Mouse (Mus musculus): ENCODE measurements around the gene Cip2a. TPM values are rescaled to one million over a fixed set of nuclear protein-coding genes. Genes with fewer than 3 reads are reported as not detected.
A peak's percentile ranks its signal among the peaks of the same experiment; 100 is the strongest.

Gene Cip2a
- polyA plus RNA-seq, 1 experiment: 4.6 TPM

DNA sequence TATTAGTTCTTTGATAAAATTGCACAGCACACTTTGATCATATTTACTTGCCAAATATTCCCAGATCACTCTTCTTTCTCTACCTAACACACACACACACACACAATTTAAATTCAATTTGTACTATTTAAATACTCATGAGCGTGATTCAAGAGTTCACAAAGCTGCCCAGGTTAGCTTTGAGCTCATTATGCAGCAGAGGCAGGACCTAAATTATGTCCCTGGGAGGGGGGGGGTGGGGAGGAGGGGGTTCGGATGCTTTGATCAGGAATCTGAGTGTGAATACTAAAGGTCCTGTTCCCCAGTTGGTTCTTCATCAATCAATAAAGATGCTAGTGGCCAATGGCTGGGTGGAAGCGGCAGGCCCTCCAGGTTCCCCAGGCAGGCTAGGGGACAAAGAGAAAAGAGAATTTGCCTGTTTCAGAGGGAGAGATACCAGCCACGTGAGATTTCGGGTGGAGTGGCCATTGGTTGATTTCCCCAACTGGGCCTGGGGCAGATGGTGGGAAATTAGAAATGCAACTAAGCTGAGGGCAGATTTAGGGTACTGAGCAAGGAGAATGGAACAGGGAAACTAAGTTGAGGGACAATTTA lies 8.9 kb upstream of the Cip2a start:
- Histone ChIP-seq H3K4me2 (ENCODE audit: low read depth) (no peak overlapping the region), H3K27me3 (ENCODE audit: control insufficient read depth, insufficient read depth, insufficient read length) (no peaks in the 10 kb centered on the region), H3ac (ENCODE audit: control insufficient read depth, insufficient read length) (no peak overlapping the region), H3K4me3 (no peak overlapping the region), H3K36me3 (ENCODE audit: control insufficient read depth, insufficient read depth) (peaks cover 3% of the 10 kb centered on the region), H3K79me2 (ENCODE audit: control insufficient read depth, insufficient read depth) (peaks cover 8% of the 10 kb centered on the region)
- no peak for TF ChIP-seq E2F4 (IDR thresholded peaks at IDR 0.05; ENCODE audit: insufficient read depth)
- no peak for TF ChIP-seq CEBPB (IDR thresholded peaks at IDR 0.05; ENCODE audit: insufficient read depth, poor library complexity, severe bottlenecking)
- TF ChIP-seq MYOD1 (IDR thresholded peaks at IDR 0.05; ENCODE audit: control insufficient read depth in 1 of 3, insufficient read length in 2 of 3, low read depth in 2 of 3): no peak
- no peak for TF ChIP-seq MAX (IDR thresholded peaks at IDR 0.05; ENCODE audit: low read depth)
- TF ChIP-seq POLR2AphosphoS2 (IDR thresholded peaks at IDR 0.05; ENCODE audit: insufficient read length, low read depth): no peak
- no peak for TF ChIP-seq REST (IDR thresholded peaks at IDR 0.05; ENCODE audit: insufficient read depth, insufficient read length)
- TF ChIP-seq SRF (IDR thresholded peaks at IDR 0.05; ENCODE audit: control insufficient read depth, insufficient read length, low read depth): no peak
- no peak for TF ChIP-seq POLR2A (IDR thresholded peaks at IDR 0.05; ENCODE audit: insufficient read length, low read depth)
- TF ChIP-seq MYOG (IDR thresholded peaks at IDR 0.05; ENCODE audit: control insufficient read depth in 1 of 3, insufficient read depth in 1 of 3, insufficient read length in 2 of 3, low read depth in 2 of 3): no peak
- TF ChIP-seq TCF3 (IDR thresholded peaks at IDR 0.05; ENCODE audit: insufficient read length, low read depth): no peak
- TF ChIP-seq USF1 (IDR thresholded peaks at IDR 0.05; ENCODE audit: low read depth): no peak
- TF ChIP-seq TCF12 (IDR thresholded peaks at IDR 0.05; ENCODE audit: insufficient read depth, poor library complexity, severe bottlenecking): no peak

DNA sequence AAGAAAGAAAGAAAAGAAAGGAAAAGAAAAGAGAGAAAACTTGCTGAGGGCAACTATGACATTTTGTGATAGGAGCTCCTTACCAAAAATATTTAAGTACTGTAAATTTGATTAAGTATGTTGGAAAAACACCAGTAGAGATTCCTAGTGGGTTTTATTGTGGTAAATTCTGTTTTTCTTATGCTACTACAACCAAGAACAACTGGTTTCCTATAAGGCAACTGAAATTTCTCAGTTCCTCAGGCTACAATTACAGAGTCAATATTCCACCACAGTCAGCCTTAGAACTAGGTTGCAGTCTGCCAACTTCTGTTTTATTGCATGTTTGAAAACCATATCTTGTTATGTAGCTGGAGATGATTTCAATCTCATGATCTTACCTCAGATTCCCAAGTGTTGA lies 4.3 kb upstream of the Cip2a start:
- no peak overlapping the region for H3K4me3 ChIP-seq
- H3K36me3 ChIP-seq (ENCODE audit: control insufficient read depth, insufficient read depth): no peaks in the 10 kb centered on the region
- TF ChIP-seq REST (IDR thresholded peaks at IDR 0.05; ENCODE audit: insufficient read depth, insufficient read length): no peak
- no peak for TF ChIP-seq SRF (IDR thresholded peaks at IDR 0.05; ENCODE audit: control insufficient read depth, insufficient read length, low read depth)
- TF ChIP-seq CEBPB (IDR thresholded peaks at IDR 0.05; ENCODE audit: insufficient read depth, poor library complexity, severe bottlenecking): no peak
- TF ChIP-seq MAX (IDR thresholded peaks at IDR 0.05; ENCODE audit: low read depth): no peak
- TF ChIP-seq MYOG (IDR thresholded peaks at IDR 0.05; ENCODE audit: control insufficient read depth in 1 of 3, insufficient read depth in 1 of 3, insufficient read length in 2 of 3, low read depth in 2 of 3): no peak
- TF ChIP-seq POLR2A (IDR thresholded peaks at IDR 0.05; ENCODE audit: insufficient read length, low read depth): no peak
- TF ChIP-seq POLR2AphosphoS2 (IDR thresholded peaks at IDR 0.05; ENCODE audit: insufficient read length, low read depth): no peak
- TF ChIP-seq USF1 (IDR thresholded peaks at IDR 0.05; ENCODE audit: low read depth): no peak
- no peak for TF ChIP-seq TCF3 (IDR thresholded peaks at IDR 0.05; ENCODE audit: insufficient read length, low read depth)
- no peak for TF ChIP-seq MYOD1 (IDR thresholded peaks at IDR 0.05; ENCODE audit: control insufficient read depth in 1 of 3, insufficient read length in 2 of 3, low read depth in 2 of 3)
- no peak for TF ChIP-seq TCF12 (IDR thresholded peaks at IDR 0.05; ENCODE audit: insufficient read depth, poor library complexity, severe bottlenecking)
- TF ChIP-seq E2F4 (IDR thresholded peaks at IDR 0.05; ENCODE audit: insufficient read depth): no peak
- H3K79me2 ChIP-seq (ENCODE audit: control insufficient read depth, insufficient read depth): peaks cover 38% of the 10 kb centered on the region
- no peak overlapping the region for H3ac ChIP-seq (ENCODE audit: control insufficient read depth, insufficient read length)
- H3K27me3 ChIP-seq (ENCODE audit: control insufficient read depth, insufficient read depth, insufficient read length): no peaks in the 10 kb centered on the region
- H3K4me2 ChIP-seq (ENCODE audit: low read depth): no peak overlapping the region

DNA sequence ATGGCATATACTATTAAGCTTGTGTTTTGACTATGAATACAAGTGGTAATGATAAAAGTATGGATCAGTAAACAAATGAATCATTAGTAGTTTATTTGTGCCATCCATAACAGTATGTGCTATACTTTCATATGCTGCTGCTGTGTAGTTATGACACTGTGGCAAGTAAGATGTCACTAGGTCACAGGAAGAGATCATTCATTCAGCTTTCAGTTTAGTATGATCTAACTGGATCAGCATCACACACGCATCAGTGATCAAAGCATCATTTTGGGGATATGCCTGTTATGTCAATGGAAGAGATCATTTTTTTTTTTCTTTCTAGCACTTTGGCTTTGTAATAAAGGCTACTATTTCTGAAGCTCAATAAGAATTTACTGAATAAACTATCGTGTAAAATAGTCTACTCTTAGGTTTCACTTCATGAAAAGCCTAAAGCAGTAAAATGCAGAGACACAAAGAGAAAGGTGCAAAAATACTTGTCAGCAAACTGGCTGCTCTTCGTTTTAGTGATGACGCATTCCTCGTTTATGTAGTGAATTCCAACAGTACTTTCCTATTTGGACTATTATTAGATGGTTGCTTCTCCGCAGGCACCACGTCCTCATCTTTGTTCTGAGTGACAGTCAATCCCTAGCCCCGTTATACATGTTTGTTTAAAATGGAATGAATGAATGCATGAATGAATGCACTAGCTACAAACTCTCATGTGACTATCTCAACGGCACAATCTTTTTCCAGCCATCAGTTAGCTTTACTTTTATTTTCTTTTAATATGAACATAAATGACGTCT lies 1.4 kb upstream of the Cip2a start:
- Histone ChIP-seq H3K27me3 (ENCODE audit: control insufficient read depth, insufficient read depth, insufficient read length) (no peaks in the 10 kb centered on the region), H3K79me2 (ENCODE audit: control insufficient read depth, insufficient read depth) (peaks cover 64% of the 10 kb centered on the region), H3ac (ENCODE audit: control insufficient read depth, insufficient read length) (peak overlapping the region; percentile 80), H3K4me3 (peak overlapping the region; percentile 90), H3K36me3 (ENCODE audit: control insufficient read depth, insufficient read depth) (no peaks in the 10 kb centered on the region), H3K4me2 (ENCODE audit: low read depth) (peak overlapping the region; percentile 73)
- TF ChIP-seq CEBPB (IDR thresholded peaks at IDR 0.05; ENCODE audit: insufficient read depth, poor library complexity, severe bottlenecking) (no peak), USF1 (IDR thresholded peaks at IDR 0.05; ENCODE audit: low read depth) (no peak), TCF12 (IDR thresholded peaks at IDR 0.05; ENCODE audit: insufficient read depth, poor library complexity, severe bottlenecking) (no peak), REST (IDR thresholded peaks at IDR 0.05; ENCODE audit: insufficient read depth, insufficient read length) (no peak), TCF3 (IDR thresholded peaks at IDR 0.05; ENCODE audit: insufficient read length, low read depth) (no peak), POLR2AphosphoS2 (IDR thresholded peaks at IDR 0.05; ENCODE audit: insufficient read length, low read depth) (no peak), MYOG (IDR thresholded peaks at IDR 0.05; ENCODE audit: control insufficient read depth in 1 of 3, insufficient read depth in 1 of 3, insufficient read length in 2 of 3, low read depth in 2 of 3) (no peak), POLR2A (IDR thresholded peaks at IDR 0.05; ENCODE audit: insufficient read length, low read depth) (no peak), SRF (IDR thresholded peaks at IDR 0.05; ENCODE audit: control insufficient read depth, insufficient read length, low read depth) (no peak), MAX (IDR thresholded peaks at IDR 0.05; ENCODE audit: low read depth) (no peak), E2F4 (IDR thresholded peaks at IDR 0.05; ENCODE audit: insufficient read depth) (no peak), MYOD1 (IDR thresholded peaks at IDR 0.05; ENCODE audit: control insufficient read depth in 1 of 3, insufficient read length in 2 of 3, low read depth in 2 of 3) (no peak)

DNA sequence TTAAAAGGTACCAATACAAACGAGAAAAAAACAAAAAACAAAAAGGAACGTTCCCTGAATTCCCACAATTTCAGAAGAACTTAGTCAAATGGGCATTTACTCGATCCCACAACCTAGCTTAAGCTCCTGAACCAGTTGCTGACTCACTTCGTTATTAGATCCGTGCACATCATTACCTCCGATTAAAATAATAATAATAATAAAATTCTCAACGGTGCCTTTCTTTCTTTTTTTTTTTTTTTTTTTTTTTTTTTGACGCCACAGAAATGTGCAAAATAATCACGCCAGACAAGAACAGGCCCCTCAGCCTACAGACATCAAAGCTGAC lies 790 bp upstream of the Cip2a start:
- H3K27me3 ChIP-seq (ENCODE audit: control insufficient read depth, insufficient read depth, insufficient read length): no peaks in the 10 kb centered on the region
- peaks cover 68% of the 10 kb centered on the region for H3K79me2 ChIP-seq (ENCODE audit: control insufficient read depth, insufficient read depth)
- TF ChIP-seq TCF12 (IDR thresholded peaks at IDR 0.05; ENCODE audit: insufficient read depth, poor library complexity, severe bottlenecking): no peak
- TF ChIP-seq E2F4 (IDR thresholded peaks at IDR 0.05; ENCODE audit: insufficient read depth): no peak
- no peak for TF ChIP-seq POLR2A (IDR thresholded peaks at IDR 0.05; ENCODE audit: insufficient read length, low read depth)
- no peak for TF ChIP-seq REST (IDR thresholded peaks at IDR 0.05; ENCODE audit: insufficient read depth, insufficient read length)
- TF ChIP-seq USF1 (IDR thresholded peaks at IDR 0.05; ENCODE audit: low read depth): no peak
- no peak for TF ChIP-seq POLR2AphosphoS2 (IDR thresholded peaks at IDR 0.05; ENCODE audit: insufficient read length, low read depth)
- TF ChIP-seq CEBPB (IDR thresholded peaks at IDR 0.05; ENCODE audit: insufficient read depth, poor library complexity, severe bottlenecking): no peak
- TF ChIP-seq MAX (IDR thresholded peaks at IDR 0.05; ENCODE audit: low read depth): no peak
- no peak for TF ChIP-seq MYOG (IDR thresholded peaks at IDR 0.05; ENCODE audit: control insufficient read depth in 1 of 3, insufficient read depth in 1 of 3, insufficient read length in 2 of 3, low read depth in 2 of 3)
- no peak for TF ChIP-seq SRF (IDR thresholded peaks at IDR 0.05; ENCODE audit: control insufficient read depth, insufficient read length, low read depth)
- TF ChIP-seq MYOD1 (IDR thresholded peaks at IDR 0.05; ENCODE audit: control insufficient read depth in 1 of 3, insufficient read length in 2 of 3, low read depth in 2 of 3): no peak
- no peak for TF ChIP-seq TCF3 (IDR thresholded peaks at IDR 0.05; ENCODE audit: insufficient read length, low read depth)
- H3K4me2 ChIP-seq (ENCODE audit: low read depth): peak overlapping the region; percentile 73
- peak overlapping the region; percentile 90 for H3K4me3 ChIP-seq
- peak overlapping the region; percentile 80 for H3ac ChIP-seq (ENCODE audit: control insufficient read depth, insufficient read length)
- no peaks in the 10 kb centered on the region for H3K36me3 ChIP-seq (ENCODE audit: control insufficient read depth, insufficient read depth)

All from myocyte (in vitro differentiated cells).